Mouse (Mus musculus): Measurements from ENCODE around the gene Gpr158. TPM values are rescaled to one million over a fixed set of nuclear protein-coding genes. Genes with fewer than 3 reads are reported as not detected.

Gpr158 gene
- polyA plus RNA-seq, 1 experiment from 2014 or later, result 0.09 TPM

DNA sequence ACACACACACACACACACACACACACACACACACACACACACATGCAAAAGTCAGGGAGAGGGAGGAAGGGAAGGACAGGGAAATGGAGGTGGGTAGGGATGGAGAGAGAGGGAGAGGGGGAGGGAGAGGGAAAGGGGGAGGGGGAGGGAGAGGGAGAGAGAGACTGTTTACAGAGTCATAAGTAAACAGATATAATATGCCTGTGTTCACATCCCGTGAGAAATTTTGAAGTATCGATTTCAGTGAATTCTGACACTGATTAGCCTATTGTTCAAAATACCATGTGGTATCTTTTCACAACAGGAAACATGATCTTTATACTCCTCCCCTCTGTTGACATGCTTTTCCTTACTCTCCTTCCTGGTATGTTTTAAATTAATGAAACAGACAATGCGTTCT is 432.3 kb downstream of the Gpr158 start:
- Histone ChIP-seq H3K36me3 (no peaks in the 10 kb centered on the region), H3K27ac (no peak overlapping the region), H3K27me3 (no peaks in the 10 kb centered on the region), H3K9ac (replicated peaks) (no peak overlapping the region), H3K4me1 (replicated peaks) (no peaks in the 10 kb centered on the region), H3K4me2 (no peak overlapping the region), H3K4me3 (replicated peaks) (no peak overlapping the region), H3K9me3 (no peaks in the 10 kb centered on the region)
- 83% methylated on average over 3 of the region's 3 CpGs for WGBS
- no peak for ATAC-seq (ENCODE audit: insufficient number of reproducible peaks, insufficient read depth, low FRiP score, low TSS enrichment, low read depth)

DNA sequence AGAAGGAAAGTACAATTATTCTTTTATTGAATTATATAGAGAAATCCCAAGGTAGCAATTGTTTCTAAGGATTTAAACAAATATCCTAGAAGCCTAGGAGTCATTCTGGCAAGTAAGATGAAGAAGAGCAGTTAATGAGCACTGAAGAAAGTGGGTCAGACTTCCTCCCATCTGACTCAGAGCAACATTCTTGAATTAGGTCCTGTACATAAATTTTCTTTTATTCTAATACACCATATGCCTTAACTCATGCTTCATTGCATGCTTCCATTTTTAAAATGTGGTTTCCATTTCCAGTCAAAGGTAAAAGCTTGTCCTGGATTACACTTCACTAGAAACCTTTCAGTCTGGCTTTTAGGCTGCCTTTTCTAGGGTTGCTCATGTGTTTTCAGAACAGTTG is 432.7 kb downstream of the Gpr158 start:
- Histone ChIP-seq H3K36me3 (no peaks in the 10 kb centered on the region), H3K4me1 (replicated peaks) (no peaks in the 10 kb centered on the region), H3K27me3 (no peaks in the 10 kb centered on the region), H3K9ac (replicated peaks) (no peak overlapping the region), H3K4me2 (no peak overlapping the region), H3K9me3 (no peaks in the 10 kb centered on the region), H3K4me3 (replicated peaks) (no peak overlapping the region), H3K27ac (no peak overlapping the region)
- no peak for ATAC-seq (ENCODE audit: insufficient number of reproducible peaks, insufficient read depth, low FRiP score, low TSS enrichment, low read depth)

DNA sequence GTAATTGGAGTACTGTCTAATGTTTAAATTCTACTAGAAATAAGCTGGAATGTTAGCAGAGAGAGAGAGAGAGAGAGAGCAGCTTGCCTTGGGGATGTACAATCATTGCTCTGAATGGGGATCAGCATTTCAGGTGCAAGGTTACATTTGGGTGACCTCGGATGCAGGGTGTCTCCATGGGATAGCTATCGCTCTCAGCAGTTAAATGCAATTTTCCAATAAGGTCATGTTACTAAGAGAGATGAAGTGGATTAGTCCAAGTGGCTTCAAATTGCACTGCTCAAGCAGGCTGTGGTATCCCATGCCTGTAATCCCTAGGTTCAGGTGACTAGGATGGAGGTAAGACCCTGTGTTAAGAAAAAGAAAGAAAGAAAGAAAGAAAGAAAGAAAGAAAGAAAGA is 441.2 kb downstream of the Gpr158 start:
- no peak for ATAC-seq (ENCODE audit: insufficient number of reproducible peaks, insufficient read depth, low FRiP score, low TSS enrichment, low read depth)
- no peaks in the 10 kb centered on the region for H3K36me3 ChIP-seq
- no peak overlapping the region for H3K9ac ChIP-seq (replicated peaks)
- WGBS, result 68% methylated on average over 2 of the region's 2 CpGs
- H3K27ac ChIP-seq, result no peak overlapping the region
- H3K9me3 ChIP-seq, result no peaks in the 10 kb centered on the region
- H3K4me2 ChIP-seq, result no peak overlapping the region
- H3K27me3 ChIP-seq, result no peaks in the 10 kb centered on the region
- no peak overlapping the region for H3K4me3 ChIP-seq (replicated peaks)
- no peaks in the 10 kb centered on the region for H3K4me1 ChIP-seq (replicated peaks)

DNA sequence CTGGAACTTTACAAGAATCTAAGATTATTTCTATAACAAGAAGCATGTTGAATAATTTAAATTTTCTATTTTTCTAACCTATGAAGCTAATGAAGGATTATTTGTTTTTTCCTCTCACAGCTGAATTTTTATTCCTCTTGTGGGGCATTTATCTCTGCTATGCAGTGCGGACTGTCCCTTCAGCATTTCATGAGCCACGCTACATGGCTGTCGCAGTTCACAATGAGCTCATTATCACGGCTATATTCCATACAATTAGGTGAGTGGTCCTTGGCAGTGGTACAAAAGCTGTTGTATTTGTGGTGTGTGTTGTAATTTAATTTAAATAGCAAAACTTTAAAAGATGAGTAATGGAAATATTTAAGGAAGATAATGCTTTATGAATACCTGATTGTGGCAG is 443.1 kb downstream of the Gpr158 start:
- ATAC-seq (ENCODE audit: insufficient number of reproducible peaks, insufficient read depth, low FRiP score, low TSS enrichment, low read depth), result no peak
- 92% methylated on average over 4 of the region's 4 CpGs for WGBS
- Histone ChIP-seq H3K4me1 (replicated peaks) (no peaks in the 10 kb centered on the region), H3K27ac (no peak overlapping the region), H3K27me3 (no peaks in the 10 kb centered on the region), H3K36me3 (no peaks in the 10 kb centered on the region), H3K4me3 (replicated peaks) (no peak overlapping the region), H3K9me3 (no peaks in the 10 kb centered on the region), H3K4me2 (no peak overlapping the region), H3K9ac (replicated peaks) (no peak overlapping the region)

DNA sequence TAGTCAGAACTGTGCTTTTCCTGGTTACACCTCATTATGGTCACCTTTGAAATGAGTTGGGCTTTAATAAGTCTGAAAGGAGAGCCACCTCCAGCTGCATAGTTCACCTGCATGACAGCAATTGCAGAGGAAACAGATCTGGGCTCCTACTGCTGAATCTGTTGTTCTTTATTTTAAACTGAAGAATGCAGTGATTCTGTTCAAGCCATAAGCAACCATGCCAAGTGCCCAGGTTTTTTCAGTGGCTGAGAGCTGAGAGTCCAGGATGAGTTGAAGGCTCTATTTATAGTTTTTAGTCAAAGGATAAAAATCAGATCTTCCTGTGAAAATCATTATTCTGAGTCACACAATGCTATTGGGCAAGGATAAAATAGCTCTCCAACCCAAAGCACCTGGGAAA is 496.7 kb downstream of the Gpr158 start:
- ATAC-seq (ENCODE audit: insufficient number of reproducible peaks, insufficient read depth, low FRiP score, low TSS enrichment, low read depth), result no peak

More for the DNA sequence above, 496.7 kb downstream of the Gpr158 start:
- no peaks in the 10 kb centered on the region for H3K36me3 ChIP-seq
- H3K4me2 ChIP-seq, result no peak overlapping the region
- no peaks in the 10 kb centered on the region for H3K4me1 ChIP-seq (replicated peaks)
- H3K27ac ChIP-seq, result no peak overlapping the region
- no peak overlapping the region for H3K4me3 ChIP-seq (replicated peaks)
- H3K9ac ChIP-seq (replicated peaks), result no peak overlapping the region
- H3K27me3 ChIP-seq, result no peaks in the 10 kb centered on the region
- no peaks in the 10 kb centered on the region for H3K9me3 ChIP-seq

Other genes with a start within 250 kb of the Gpr158 start
- 0.37 TPM in 1 of 2 replicates, not detected in the other for gene Enkur, start 162.2 kb upstream of the Gpr158 start, polyA plus RNA-seq (2016; fragmentation: Nextera tagmentation; extraction: Ambion mirVana)
- 7.0 and 8.4 TPM in 2 replicates for gene Thnsl1, start 161.8 kb upstream of the Gpr158 start, polyA plus RNA-seq (2016; fragmentation: Nextera tagmentation; extraction: Ambion mirVana)

Measured in limb, embryonic 12.5 days (tissue).